ENCODE assay signal across 9 mouse cellular contexts in the genomic region with DNA sequence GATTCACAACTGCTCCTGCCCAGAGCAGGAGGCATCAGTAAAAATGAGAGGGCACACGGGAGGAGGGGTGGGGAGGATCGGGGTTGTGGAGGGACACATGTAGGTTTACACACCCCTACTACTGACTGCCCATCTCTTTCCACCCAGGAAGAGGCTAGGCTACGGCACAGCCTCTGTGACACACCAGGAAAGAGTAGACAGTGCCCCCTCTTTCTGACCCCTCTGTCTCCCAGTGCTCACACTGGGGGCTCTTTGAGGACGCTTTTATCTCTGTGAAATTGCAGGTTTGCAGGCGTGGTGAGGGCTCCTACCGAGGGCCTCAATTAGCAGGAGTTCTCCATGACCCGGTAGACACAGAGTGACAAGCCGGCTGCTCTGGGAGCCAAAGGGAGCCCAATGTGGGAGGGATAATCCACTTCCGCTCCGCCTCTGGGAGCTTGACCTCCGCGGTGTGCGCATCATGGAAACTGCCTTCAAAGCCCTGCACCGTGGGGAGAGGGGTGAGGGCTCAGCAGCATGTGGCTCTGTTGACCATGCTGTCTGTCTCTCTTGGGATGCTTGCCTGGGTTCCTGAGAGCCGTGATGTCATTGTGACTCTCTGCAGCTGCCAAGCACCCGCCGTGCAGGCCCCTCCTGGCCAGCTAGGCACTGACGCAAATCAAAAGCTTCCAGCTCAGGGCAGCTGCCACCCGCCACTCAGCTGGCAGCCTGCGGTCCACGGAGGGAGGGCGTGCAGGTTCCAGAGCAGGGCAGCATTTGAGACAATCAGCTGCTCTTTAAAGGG.
A peak's percentile ranks its signal among the peaks of the same experiment; 100 is the strongest.
DNase-seq lines count a peak whose midpoint lies in the region; ATAC-seq lines count a peak whose summit lies in the region.
"Had no signal": no experiment of that assay in that cellular context is flagged by ENCODE, and none has a peak within 500 bp of the region (broad histone marks: within the 10 kb centered on the region; RNA-seq: fewer than 3 reads in every experiment).

No protein-coding gene starts in this region.

- H3K4me2 ChIP-seq in hindbrain, embryonic 11.5 days (replicated peaks; ENCODE audit: low read depth, low read length) = no peak overlapping the region; the same call in 1 of the 2 replicates

- no peak overlapping the region for H3K4me3 ChIP-seq in hindbrain, embryonic 11.5 days (ENCODE audit: low read depth, low read length)

- H3K4me1 ChIP-seq in hindbrain, embryonic 11.5 days (replicated peaks; ENCODE audit: control insufficient read depth, insufficient read depth, low read length) = peaks cover 14% of the 10 kb centered on the region

- WGBS in hindbrain, embryonic 11.5 days = 10% methylated on average over 22 of the region's 22 CpGs

- no peaks in the 10 kb centered on the region for H3K27me3 ChIP-seq in hindbrain, embryonic 11.5 days (ENCODE audit: control insufficient read depth, insufficient read depth, low read length)

- peak; percentile 71 for ATAC-seq in hindbrain, embryonic 11.5 days (ENCODE audit: low FRiP score)
- ATAC-seq in megakaryocyte-erythroid progenitor cell, adult 5-6 weeks (replicated peaks; ENCODE audit: low FRiP score, low TSS enrichment, poor library complexity, severe bottlenecking) = no peak

- H3K36me3 ChIP-seq in hindbrain, embryonic 11.5 days (ENCODE audit: control insufficient read depth, insufficient read depth, low read length) = no peaks in the 10 kb centered on the region

- no peaks in the 10 kb centered on the region for H3K9me3 ChIP-seq in hindbrain, embryonic 11.5 days (ENCODE audit: control insufficient read depth, low read length)

- DNase-seq in B cell, adult 2 months = peak; percentile 78 to 80
- peak; percentile 87 for DNase-seq in adrenal gland, adult 2 months
- DNase-seq in frontal cortex, postnatal 10 days (ENCODE audit: low spot score in 2 of 2) = peak; percentile 36 to 41
- DNase-seq in hindbrain, embryonic 11.5 days (ENCODE audit: low spot score) = peak; percentile 66
- DNase-seq in layer of hippocampus, postnatal 10 days (ENCODE audit: low spot score in 2 of 2) = peak; percentile 58 to 62
- peak; percentile 70 for DNase-seq in lung, postnatal 36 days
- peak; percentile 36 for DNase-seq in right cerebral cortex, postnatal 14 days

- 0 out of 2 replicates have a peak overlapping the region, but pooled peaks have one; percentile 28 for H3K9ac ChIP-seq in hindbrain, embryonic 11.5 days (ENCODE audit: low read depth, low read length)

- H3K27ac ChIP-seq in hindbrain, embryonic 11.5 days (ENCODE audit: low read depth, low read length) = peak overlapping the region; percentile 61
- H3K27ac ChIP-seq: macrophage had no signal

Comparison
In these comparisons a context has a peak if more than half of its experiments do, and no peak if none do; other contexts are left out.
1. DNase-seq: peak in every context shown above with its lines; median percentile 87 in adrenal gland, adult 2 months; 79 in B cell, adult 2 months; 70 in lung, postnatal 36 days; 66 in hindbrain, embryonic 11.5 days; 60 in layer of hippocampus, postnatal 10 days; 38 in frontal cortex, postnatal 10 days; 36 in right cerebral cortex, postnatal 14 days.